Mouse (Mus musculus): ENCODE results near the gene Gzmk.

Gene Gzmk

DNA sequence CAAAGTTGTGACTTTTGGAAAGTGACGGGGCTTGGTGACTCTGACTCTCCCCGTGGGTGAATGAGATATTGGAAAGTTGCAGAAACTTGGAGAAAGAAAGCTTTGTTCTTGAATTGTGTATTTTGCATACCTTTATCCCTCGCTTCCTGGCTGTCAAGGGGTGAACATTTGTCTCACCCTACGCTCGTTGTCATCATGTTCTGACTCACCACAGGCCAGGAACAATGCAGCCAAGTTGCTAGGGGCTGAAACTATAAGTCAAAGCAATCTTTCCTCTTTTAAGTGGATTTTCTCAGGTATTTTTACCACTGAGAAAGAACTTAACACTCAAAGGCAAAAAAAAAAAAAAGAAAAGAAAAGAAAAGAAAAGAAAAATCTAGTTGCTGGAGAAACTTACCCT is 22.6 kb downstream of the Gzmk start:
- no peak for DNase-seq (ENCODE audit: extremely low spot score)

DNA sequence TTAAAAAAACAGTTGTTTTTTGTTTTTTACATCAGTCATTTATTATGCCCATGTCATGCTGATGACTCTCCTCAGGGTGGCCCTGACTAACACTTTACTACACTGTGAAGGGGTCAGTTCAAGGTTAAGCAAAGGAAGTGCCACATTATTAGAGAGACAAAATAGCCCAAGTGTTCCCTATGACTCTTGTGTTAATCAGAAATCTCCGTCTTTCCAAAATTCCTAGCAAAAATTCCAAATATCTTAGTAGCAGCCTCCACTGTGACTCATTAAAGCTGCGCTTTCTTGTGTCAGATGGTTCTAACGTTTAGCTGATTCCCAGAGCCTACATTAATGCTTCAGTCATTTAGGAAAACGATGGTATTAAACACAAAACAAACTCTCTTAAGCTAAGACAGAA is 23.5 kb downstream of the Gzmk start:
- no peak for DNase-seq (ENCODE audit: extremely low spot score)

DNA sequence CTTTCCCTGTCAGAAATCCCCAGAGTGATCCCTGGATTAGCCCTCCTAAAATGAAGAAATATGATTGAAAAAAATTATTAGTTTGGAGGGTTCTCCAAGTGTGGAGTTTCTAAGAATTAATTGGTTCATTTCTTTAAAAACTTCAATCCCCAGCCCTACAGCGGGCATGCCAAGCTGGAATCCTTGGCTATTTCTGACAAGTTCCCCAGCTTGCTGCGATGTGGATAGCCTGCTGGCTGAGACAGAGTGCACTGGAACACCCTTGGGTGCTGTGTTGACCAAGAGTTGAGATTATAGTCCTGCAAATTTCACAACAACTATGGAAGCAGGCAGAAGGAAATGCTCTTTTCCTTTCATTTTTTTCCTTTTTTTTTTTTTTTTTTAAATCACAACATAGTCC is 24.1 kb downstream of the Gzmk start:
- DNase-seq (ENCODE audit: extremely low spot score), result no peak

DNA sequence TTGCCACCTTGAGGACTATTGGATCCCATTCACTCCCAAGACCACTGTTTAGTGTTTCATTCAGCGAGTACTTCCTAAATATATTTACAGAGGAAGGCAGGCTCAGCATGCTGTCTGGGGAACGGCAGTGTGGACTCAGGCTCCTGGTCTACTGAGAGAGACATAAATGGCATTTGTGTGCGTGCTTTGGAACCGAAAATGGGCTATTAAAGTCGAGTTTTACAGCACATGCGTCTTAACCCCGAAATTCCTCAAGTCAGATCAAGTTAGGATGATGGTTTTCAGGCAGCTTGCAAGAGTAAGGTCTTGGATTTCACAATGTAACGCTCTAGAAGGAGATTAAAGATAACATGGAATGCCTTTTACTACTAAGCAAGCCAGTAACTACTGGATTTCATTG is 25.0 kb downstream of the Gzmk start:
- no peak for DNase-seq (ENCODE audit: extremely low spot score)

DNA sequence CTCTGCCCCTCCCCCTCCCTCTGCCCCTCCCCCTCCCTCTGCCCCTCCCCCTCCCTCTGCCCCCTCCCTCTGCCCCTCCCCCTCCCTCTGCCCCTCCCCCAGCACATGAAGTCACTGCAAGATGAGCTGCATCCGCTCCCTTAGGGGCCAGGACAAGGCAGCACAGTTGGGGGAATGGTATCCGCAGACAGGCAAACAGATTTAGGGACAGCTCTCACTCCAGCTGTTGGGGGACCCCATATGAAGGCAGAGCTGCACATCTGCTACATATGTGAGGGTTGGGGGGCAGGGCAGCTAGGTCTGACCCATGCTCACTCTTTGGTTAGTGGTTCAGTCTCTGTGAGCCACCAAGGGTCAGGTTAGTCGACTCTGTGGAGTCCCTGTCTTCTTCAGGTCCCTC is 26.4 kb downstream of the Gzmk start:
- no peak for DNase-seq (ENCODE audit: extremely low spot score)

DNA sequence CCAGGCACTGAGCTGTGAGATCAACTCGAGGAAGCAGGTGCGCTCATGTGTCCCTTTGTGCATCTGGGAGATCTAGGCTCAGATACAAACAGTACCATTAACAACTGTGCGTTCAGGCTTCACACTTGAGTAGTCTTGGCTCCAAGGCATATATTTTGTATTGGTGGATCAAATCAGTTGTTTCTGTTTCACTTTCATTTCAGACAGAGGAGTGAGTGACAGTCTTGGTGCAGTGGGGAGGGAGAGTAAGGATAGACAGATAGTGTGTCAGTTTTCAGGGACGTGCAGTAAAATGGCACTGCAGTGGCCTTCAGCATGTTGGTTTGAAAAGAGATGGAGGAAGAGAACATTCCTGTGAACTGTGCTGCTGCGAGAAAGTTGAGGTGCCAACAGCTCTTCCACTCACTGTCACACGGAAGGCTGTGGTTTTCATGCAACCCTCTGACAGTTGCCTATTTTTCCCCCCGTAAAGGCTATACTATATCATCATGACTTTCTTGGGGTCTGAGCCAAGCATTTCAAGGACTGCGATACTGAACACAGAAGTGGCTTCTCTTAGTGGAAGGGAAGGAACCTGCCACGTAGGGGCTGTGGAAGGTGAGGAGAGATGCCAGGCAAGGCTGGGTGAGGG is 27.7 kb downstream of the Gzmk start:
- no peak for DNase-seq (ENCODE audit: extremely low spot score)

DNA sequence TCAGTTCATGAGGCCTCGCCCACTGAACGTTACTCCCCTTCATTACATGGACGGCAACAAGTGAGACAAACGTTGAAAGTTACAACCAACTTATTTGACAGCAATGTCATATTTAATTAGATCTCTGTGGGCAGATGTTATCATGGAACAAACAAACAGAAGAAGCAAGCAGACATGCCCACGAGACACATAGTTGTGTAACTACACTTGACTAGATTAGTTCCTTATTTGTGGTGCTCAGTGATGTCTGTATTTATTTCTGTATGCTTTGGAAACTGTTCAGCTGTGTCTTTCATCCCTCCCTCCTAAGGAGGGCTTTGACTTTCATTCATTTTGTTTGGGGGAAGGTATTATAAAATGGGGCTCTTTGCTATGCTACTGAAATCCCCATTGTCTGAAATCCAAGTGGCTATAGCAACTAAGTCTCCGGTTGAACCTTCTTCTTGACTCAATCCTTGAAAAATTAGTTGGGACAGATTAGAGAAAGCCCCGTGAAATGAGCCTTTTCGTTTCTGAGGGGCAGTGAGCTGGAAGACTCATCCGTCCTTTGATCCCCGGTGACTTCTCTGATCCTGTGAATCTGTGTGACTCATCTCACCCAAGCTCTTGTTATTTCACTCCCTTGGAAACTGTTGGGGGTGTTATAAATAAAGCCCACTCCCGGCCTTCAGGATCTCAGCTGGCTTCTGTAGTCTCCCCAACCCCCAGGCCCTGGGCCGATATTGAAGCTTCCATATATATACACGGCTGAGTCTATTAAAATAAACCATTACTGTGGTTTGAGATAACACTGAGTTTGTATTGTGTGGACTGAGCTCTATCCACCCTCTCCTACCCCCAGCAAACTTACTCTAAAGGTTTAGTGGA is 28.7 kb downstream of the Gzmk start:
- no peak for DNase-seq (ENCODE audit: extremely low spot score)

DNA sequence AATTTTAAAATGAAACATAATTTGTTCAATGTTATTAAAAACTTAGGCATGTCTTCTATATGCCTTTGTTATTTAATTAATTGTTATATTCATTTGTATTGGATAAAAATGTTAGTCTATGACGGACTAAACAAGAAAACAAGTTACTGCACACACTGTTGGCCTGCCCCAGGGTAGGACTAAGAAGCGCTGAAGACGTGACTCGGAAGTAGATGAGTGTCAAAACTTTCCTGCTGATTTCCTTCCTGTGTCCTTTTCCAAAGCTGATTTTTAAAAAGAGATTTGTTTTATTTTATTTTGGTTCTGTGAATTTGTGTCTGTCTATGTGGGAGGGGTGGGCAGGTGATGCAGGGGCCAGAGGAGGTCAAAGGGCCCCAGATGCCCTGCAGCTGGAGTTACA is 42.0 kb downstream of the Gzmk start:
- no peak for DNase-seq (ENCODE audit: extremely low spot score)

DNA sequence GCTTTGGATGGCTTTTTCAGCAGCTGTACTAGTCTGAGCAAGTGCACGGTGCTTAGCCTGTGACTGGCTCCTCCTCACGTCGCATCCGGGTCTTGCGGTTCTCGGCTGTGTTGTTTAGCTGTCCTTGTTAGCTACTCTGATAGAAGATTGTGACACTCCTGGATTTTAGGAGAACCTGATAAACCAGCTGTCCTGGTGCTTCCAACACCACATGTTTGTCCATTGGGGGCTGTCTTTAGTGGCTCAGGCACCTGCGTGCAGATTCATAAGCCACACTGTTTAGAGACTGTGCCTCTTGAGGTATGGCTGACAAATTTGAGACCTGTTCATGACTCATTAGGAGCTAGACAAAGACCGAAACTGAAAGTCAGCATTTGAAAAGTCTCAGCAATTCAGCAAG is 42.4 kb downstream of the Gzmk start:
- DNase-seq (ENCODE audit: extremely low spot score), result no peak

DNA sequence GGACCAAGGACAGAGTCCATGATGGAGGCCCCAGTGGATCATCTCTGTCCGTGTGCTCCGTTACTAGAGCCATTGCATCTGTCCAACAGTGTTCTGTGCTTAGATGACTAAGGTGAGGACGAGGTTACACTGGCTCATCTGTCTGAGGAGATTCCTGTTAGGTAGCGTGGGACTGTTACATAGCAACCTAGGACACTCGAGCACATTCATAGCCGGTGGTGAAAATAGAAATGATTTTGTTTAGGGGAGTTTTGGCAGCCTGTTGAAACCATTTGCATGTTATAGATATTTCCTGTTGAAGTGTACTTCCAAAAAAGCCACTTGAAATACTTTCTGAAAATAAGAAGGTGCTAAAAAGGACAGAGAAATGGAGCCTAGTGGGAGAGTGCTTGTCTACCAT is 51.5 kb downstream of the Gzmk start:
- no peak for DNase-seq (ENCODE audit: extremely low spot score)

DNA sequence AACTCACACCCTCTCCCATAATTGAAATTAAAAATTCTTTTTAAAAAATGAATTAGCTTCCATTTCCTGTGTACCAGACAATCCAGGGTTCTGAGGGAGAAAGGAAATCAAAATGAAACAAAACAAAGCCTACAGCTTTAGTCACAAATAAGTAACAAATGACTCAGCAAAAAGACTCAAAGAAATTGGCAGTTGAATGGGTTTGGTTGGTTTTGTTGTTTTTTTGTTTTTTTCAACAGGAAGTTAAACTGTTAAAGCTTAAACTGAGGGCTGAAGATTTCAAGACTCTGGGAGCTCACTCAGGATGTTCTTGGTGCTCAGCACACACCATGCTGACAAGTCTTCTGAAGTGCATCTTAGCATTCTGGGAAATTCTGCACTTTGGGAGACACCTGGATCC is 55.5 kb downstream of the Gzmk start:
- DNase-seq (ENCODE audit: extremely low spot score), result no peak

DNA sequence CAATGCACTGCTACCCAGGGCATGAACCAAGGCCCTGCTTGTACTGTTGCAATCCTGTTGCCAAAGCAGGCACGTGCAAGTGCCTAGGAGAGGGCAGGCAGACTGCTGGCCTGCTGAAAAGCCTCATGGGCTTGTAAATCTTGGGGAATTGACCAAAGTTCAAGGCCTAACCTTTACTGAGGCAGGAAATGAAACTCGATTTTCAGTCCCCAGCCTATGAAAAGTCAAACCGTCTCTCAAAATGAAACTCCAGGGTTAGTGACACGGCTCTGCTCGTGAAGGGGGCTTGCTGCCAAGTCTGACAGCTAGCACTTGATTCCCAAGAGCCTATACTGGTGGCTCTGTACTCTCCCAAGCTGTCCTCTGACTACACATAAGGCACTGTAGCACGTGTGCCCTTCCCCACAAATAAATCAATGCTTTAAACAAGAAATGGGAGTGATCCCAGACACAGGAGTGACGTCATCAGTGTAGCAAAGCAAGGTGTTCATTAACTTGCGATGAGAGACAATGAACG is 57.6 kb downstream of the Gzmk start:
- no peak for DNase-seq (ENCODE audit: extremely low spot score)

DNA sequence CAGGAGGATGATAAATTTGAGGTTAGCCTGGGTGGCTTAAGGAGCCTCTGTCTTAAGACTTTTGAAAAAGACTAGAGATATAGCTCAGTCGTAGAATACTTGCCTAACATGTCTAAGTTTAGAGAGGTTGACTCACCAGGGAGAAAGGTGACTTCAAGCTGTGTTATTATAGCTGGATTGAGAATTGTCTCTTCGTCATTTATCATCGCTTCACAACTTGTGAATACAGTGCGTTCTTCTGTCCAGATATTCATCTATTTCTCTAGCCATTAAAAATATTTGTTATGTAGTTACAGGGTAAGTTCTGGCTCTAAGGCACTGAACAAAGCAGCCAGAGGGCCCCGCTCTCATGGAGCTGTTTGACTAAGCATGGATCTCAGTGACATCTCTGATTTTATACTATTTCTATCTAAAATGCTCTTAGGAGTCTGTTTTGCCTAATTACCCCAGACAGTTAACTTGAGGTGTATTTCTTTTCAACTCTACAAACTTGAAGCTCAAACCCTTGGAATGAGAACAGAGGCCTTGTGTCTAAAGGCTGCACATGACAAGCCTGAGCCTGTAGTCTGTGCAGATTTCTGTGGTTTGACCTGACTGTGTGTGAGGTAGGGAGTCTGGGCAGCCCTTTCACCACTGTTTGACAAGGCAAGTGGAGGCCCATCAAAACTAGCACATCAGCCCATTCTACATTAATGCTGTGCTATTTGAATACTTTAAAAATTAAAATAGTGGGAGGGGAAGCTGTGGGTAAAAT is 61.3 kb downstream of the Gzmk start:
- no peak for DNase-seq (ENCODE audit: extremely low spot score)

DNA sequence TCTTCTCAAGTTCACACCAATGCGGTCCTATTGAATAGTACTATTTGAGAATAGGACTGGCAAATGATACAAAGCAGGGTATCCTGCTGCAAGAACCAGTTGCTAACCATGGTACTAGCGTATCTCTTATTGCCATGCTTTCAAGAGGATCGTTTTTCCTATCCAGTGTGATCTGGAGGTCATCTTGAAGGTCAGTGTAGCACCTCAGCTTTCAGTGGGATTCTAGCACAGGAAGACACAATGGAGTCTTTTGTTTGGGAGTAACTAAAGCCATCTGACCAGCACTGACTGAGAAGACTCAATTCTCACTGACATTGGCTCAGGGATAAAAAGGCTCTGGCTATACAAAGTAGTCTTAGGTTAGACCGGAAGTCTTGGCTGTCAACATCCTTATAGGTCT is 74.2 kb downstream of the Gzmk start:
- no peak for DNase-seq (ENCODE audit: extremely low spot score)

DNA sequence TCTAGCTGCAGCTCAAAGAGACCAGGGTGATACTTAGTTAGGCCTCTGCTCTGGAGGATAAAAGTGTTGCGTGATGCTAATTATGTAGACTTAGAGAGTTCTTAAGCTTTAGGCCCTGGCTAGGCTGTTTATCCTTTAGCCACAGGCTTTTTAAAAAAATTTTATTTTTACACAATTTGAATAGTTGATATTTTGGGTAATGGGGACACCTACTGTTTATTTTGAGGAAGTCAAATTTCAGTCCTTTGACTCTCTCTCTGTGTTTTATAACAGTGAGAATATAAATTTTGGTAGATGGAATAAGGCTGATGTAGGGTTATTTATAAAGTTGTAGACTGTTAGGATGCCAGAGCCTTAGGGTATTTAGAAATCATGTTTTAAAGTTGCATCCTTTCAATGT is 86.1 kb downstream of the Gzmk start:
- DNase-seq (ENCODE audit: extremely low spot score), result no peak

DNA sequence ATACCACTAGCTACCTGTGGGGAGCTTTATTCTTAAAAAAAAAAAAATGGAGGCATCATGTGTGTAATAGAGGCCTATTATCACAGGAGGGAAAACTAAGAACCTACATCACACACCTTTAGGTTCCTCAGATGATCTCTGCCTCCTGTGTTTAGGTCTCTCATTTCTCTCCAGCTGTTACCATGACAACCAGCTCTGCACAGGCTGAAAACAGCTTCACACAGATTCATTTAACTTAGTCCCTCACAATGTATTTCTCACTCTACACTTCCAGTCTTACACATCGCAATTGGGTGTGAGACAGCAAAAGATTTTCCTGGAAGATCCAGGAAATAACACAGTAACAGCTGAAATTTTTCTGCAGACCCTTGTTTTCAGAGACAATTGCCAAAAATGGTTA is 95.7 kb downstream of the Gzmk start:
- no peak for DNase-seq (ENCODE audit: extremely low spot score)
